Mouse (Mus musculus) small intestine, adult 2 months (tissue): ENCODE results near the gene Cux2. TPM values are rescaled to one million over a fixed set of nuclear protein-coding genes. Genes with fewer than 3 reads are reported as not detected.
"Not testable (repeated sequence)": the region's sequence is repeated elsewhere in the genome, so short reads cannot be mapped to it uniquely, and the experiment has no call there.

Experiments
- H3K27ac ChIP-seq: fragments of 200-500 bp; 2 replicates; pipeline ENCODE4 v1.5.1; 2012; ENCODE audit warnings: low read depth, low read length, control low read depth, inconsistent platforms; ENCODE audit not compliant: insufficient read depth
- H3K27me3 ChIP-seq: fragments of 200-500 bp; 2 replicates; pipeline ENCODE4 v1.6.1; 2012; ENCODE audit warnings: mild to moderate bottlenecking, moderate library complexity, low read length, inconsistent platforms; ENCODE audit not compliant: control insufficient read depth, insufficient read depth
- H3K36me3 ChIP-seq: fragments of 200-500 bp; 2 replicates; pipeline ENCODE4 v1.6.1; 2012; ENCODE audit warnings: mild to moderate bottlenecking, low read length, control low read depth, inconsistent platforms; ENCODE audit not compliant: control insufficient read depth, insufficient read depth
- H3K4me1 ChIP-seq: fragments of 200-500 bp; 2 replicates; pipeline ENCODE4 v1.6.1; 2012; ENCODE audit warnings: low read length, inconsistent platforms, mixed read lengths; ENCODE audit not compliant: control insufficient read depth, insufficient read depth, insufficient read length
- H3K4me3 ChIP-seq: fragments of 200-500 bp; 2 replicates; pipeline ENCODE4 v1.5.1; 2012; ENCODE audit warnings: low read depth, mild to moderate bottlenecking, control low read depth, inconsistent platforms, low read length, moderate library complexity
- CTCF ChIP-seq: fragments of 200-500 bp; IDR thresholded peaks from 2 replicates; pipeline ENCODE4 v1.5.1; 2012; ENCODE audit warnings: low read depth, mild to moderate bottlenecking, control low read depth, inconsistent platforms, low read length, moderate library complexity, mixed read lengths; ENCODE audit not compliant: insufficient replicate concordance, insufficient read length; ENCODE audit errors: extremely low read depth
- POLR2A ChIP-seq: fragments of 200-500 bp; IDR thresholded peaks from 2 replicates; pipeline ENCODE4 v1.6.1; 2012; ENCODE audit warnings: low read depth, mild to moderate bottlenecking, control low read depth, inconsistent platforms, low read length, moderate library complexity
- WGBS: fragments of 180-500 bp; shearing (Covaris S2); methylation state at CpG from one replicate; pipeline ENCODE4 v1.1.7; 2018; 5-methylcytosine and 5-hydroxymethylcytosine counted together
- polyA plus RNA-seq: library from polyadenylated mRNA; depleted of rRNA; stranded (reverse); fragments of >200 nt; gene quantifications from 2 replicates; pipeline ENCODE4 v1.2.3, GENCODE M21; 2012

Cux2 gene
- polyA plus RNA-seq, 1 experiment, result 2.6 TPM

- H3K27ac ChIP-seq, result peak overlapping the region; percentile 86
- TF ChIP-seq POLR2A (no peak), CTCF (no peak)
- no peaks in the 10 kb centered on the region for H3K27me3 ChIP-seq
- H3K4me3 ChIP-seq, result peak overlapping the region; percentile 41
- H3K4me1 ChIP-seq, result peaks cover 64% of the 10 kb centered on the region
- peaks cover 35% of the 10 kb centered on the region for H3K36me3 ChIP-seq
- 34% methylated on average over 10 of the region's 10 CpGs for WGBS
These were observed 195.1 kb downstream of the Cux2 start for GRCm38 (mm10) chr5:121854768-121855167.

GRCm38 (mm10) chr5:121853368-121854051 is 196.4 kb downstream of the Cux2 start:
- TF ChIP-seq POLR2A (no peak), CTCF (no peak)
- Histone ChIP-seq H3K36me3 (peaks cover 35% of the 10 kb centered on the region), H3K4me3 (peak overlapping the region; percentile 38), H3K4me1 (peaks cover 57% of the 10 kb centered on the region), H3K27ac (peak overlapping the region; percentile 86), H3K27me3 (no peaks in the 10 kb centered on the region)
- WGBS, result 20% methylated on average over 9 of the region's 9 CpGs

- TF ChIP-seq CTCF (no peak), POLR2A (peak; percentile 12; the same call in 1 of the 2 replicates)
- Histone ChIP-seq H3K27ac (peak overlapping the region; percentile 82), H3K27me3 (no peaks in the 10 kb centered on the region), H3K36me3 (peaks cover 35% of the 10 kb centered on the region), H3K4me1 (peaks cover 31% of the 10 kb centered on the region), H3K4me3 (peak overlapping the region; percentile 95)
- 17% methylated on average over 20 of the region's 20 CpGs for WGBS
These were observed 200.2 kb downstream of the Cux2 start for GRCm38 (mm10) chr5:121849478-121850349.

- Histone ChIP-seq H3K36me3 (peaks cover 28% of the 10 kb centered on the region), H3K27ac (peak within 1 kb of the TSS; percentile 82), H3K27me3 (no peaks in the 10 kb centered on the region), H3K4me1 (peaks cover 23% of the 10 kb centered on the region), H3K4me3 (peak within 1 kb of the TSS; percentile 95)
- under 1% methylated on average over 42 of the region's 42 CpGs for WGBS
- no peak for TF ChIP-seq CTCF
- peak; percentile 89 for TF ChIP-seq POLR2A
These were observed 201.2 kb downstream of the Cux2 start, which contains the start of gene Pheta1 for GRCm38 (mm10) chr5:121848743-121849142. Pheta1 (plus strand) TSS chr5:121848984.

- H3K4me3 ChIP-seq, result peak overlapping the region; percentile 95
- TF ChIP-seq CTCF (peak; percentile 34; the same call in 1 of the 2 replicates), POLR2A (no peak; the same call in 1 of the 2 replicates)
- WGBS, result under 1% methylated on average over 17 of the region's 17 CpGs
These were observed 201.8 kb downstream of the Cux2 start for GRCm38 (mm10) chr5:121848035-121848519.

GRCm38 (mm10) chr5:121847269-121847668 is 202.6 kb downstream of the Cux2 start:
- Histone ChIP-seq H3K4me1 (peaks cover 17% of the 10 kb centered on the region), H3K36me3 (peaks cover 14% of the 10 kb centered on the region)
- WGBS, result 87% methylated on average over 3 of the region's 3 CpGs
- H3K27ac ChIP-seq, H3K27me3 ChIP-seq, H3K4me3 ChIP-seq: not testable (repeated sequence)

More at GRCm38 (mm10) chr5:121848035-121848519, 201.8 kb downstream of the Cux2 start:
- Histone ChIP-seq H3K27ac (peak overlapping the region; percentile 70), H3K4me1 (peaks cover 22% of the 10 kb centered on the region), H3K36me3 (peaks cover 22% of the 10 kb centered on the region), H3K27me3 (no peaks in the 10 kb centered on the region)

GRCm38 (mm10) chr5:121846322-121846721 is 203.6 kb downstream of the Cux2 start:
- WGBS, result 78% methylated on average over 11 of the region's 11 CpGs
- no peak for TF ChIP-seq POLR2A
- TF ChIP-seq CTCF, result no peak
- no peak overlapping the region for H3K4me3 ChIP-seq
- H3K36me3 ChIP-seq, result peaks cover 6% of the 10 kb centered on the region
- H3K27me3 ChIP-seq, result no peaks in the 10 kb centered on the region
- H3K4me1 ChIP-seq, result peaks cover 8% of the 10 kb centered on the region; the same call in 1 of the 2 replicates
- H3K27ac ChIP-seq, result no peak overlapping the region
